Mouse (Mus musculus): ENCODE results near the gene Chst11.

DNA sequence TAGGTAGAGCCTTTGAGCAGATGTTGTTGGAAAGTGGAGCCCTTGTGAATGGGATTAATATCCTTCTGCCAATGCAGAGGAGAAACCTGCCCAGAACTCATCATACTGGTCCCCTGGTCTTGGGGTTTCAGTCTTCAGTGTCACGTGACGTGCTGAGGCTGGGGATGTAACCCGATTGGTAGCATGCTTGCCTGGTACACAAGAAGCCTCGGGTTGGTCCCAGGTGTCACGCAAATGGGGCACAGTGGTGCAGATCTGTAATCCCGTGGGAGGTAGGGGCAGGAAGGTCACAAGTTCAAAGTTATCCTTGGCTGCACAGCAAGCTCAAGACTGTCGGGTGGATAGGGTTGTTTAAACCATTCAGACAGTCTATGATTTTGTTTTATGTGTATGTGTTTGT, 20.8 kb upstream of the Chst11 start:
- TF ChIP-seq POLR2A (IDR thresholded peaks at IDR 0.05; ENCODE audit: insufficient read depth, low read depth, low read length), result no peak
- TF ChIP-seq CTCF (IDR thresholded peaks at IDR 0.05), result no peak
